Mouse (Mus musculus): Measurements from ENCODE around the gene Limch1.

The Limch1 gene

DNA sequence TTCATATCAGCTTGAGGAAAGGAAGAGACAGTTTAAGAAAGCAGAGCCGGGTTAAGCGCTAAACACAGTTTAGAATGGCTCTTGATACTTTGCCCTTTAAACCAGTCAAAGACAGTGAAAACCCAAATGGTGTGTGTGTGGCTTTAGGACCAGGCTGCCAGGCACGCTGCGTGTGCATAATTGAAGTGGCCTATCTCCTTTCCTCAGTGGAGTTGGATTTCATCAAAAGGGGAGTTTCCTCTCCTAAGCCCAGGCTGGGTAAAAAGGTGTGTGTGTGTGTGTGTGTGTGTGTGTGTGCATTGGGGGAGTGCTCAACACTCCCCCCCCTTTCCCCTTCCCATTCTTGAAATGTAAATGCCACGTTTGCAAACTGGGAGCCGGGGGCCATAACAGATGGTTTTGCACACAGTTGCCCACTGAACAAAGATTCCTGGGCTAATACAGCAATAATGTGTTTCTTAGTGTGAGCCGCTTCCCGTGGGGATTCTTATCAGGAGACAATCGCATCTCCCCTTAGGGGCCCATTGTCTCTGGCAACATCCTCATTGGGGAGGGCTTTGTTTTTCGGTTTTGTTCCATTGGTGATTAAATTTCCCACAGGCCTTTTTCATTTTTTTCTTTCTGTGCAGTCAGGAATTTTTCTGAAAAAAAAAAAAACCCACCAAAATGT, 2.3 kb downstream of the Limch1 start:
- no peak for DNase-seq

- no peak for DNase-seq
Observed at GRCm38 (mm10) chr5:66748448-66749115, 3.0 kb downstream of the Limch1 start.

GRCm38 (mm10) chr5:66750641-66751040, 5.0 kb downstream of the Limch1 start:
- DNase-seq: no peak

- no peak for DNase-seq
Observed at GRCm38 (mm10) chr5:66751332-66751980, 5.8 kb downstream of the Limch1 start.

GRCm38 (mm10) chr5:66753620-66754019, 8.0 kb downstream of the Limch1 start:
- DNase-seq: no peak

GRCm38 (mm10) chr5:66756821-66757705, 11.4 kb downstream of the Limch1 start:
- no peak for DNase-seq

DNA sequence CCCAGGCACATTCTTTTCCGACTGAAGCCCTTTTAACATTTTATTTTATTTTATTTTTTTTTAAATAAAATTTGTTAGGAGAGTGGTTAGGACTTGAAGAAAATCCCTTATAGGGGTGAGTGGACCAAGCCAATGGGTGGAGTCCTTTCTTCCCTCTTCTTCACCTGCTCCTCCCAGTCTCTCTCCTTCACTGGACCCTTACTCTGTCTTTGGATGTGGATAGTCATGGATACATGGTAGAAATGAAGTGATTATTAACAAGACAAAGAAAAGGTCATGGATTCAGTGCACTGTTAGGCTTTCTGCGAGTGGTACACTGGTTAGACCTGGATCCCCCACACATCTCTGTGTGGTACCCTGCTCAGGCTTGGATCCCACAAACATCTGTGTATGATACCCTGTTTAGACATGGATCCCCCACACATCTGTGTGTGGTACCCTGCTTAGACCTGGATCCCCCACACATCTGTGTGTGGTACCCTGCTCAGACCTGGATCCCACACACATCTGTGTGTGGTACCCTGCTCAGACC, 12.1 kb downstream of the Limch1 start:
- no peak for DNase-seq

- DNase-seq: no peak
Observed at GRCm38 (mm10) chr5:66759354-66759753, 13.7 kb downstream of the Limch1 start.

DNA sequence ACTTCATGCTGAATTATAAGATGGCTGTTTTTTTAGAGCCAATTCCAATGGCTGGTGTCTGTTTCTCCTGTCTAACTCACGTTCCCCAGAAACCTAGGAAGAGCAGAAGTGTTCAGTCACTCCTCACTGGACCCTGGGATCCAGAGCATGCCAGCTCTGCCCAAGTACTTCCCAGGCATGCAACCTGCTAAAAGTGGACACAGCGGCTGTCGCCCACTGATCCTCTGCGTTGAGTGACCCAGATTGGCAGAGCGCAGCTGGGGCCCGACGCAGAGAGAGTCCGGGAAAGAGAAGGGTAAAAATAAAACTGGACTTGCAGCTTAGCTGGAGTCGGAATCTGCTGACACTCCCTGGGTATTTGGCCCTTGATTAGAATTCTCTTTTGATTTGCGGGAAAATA, 15.1 kb downstream of the Limch1 start:
- DNase-seq: no peak

- DNase-seq: no peak
Observed at GRCm38 (mm10) chr5:66762006-66762405, 16.4 kb downstream of the Limch1 start.

DNA sequence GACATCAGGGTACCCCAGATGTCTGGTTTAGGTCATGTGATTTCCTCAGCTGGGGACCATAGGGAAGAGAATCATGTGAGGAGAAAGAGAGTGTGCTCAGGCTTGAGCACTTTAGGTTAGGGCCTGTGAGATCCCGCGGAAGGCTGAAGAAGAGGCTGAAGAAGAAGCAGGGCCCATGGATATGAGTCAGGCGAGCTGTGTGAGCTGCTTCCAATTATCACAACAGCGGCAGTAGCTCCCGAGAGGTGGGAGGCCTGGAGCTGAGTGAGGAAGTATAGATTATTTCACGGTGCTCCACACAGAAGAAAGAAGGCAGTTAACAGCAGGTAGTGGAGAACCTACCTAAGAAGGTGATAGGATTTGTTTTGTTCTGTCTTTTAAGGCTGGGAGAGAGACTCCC, 18.5 kb downstream of the Limch1 start:
- DNase-seq: no peak

GRCm38 (mm10) chr5:66765911-66766310, 20.3 kb downstream of the Limch1 start:
- no peak for DNase-seq

DNA sequence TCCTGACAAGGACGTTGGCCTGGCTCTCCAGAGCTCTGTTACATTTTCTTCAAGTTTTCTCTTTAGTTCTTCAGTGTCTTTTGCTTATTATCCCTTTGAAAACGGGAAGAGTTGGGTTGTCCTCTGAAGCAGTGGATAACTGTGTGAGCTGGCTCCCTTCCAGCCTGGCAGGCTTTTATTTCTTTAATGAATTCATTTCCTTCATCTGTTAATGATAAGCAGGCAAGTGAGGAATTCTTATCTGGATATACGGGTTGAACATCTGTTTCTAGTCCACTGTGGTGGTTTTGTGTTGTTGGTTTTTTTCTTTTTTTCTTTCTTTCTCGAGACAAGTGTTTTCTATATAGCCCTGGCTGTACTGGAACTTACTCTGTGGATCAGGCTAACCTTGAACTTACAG, 22.4 kb downstream of the Limch1 start:
- DNase-seq: no peak

GRCm38 (mm10) chr5:66769070-66769469, 23.4 kb downstream of the Limch1 start:
- no peak for DNase-seq

GRCm38 (mm10) chr5:66769558-66769957, 23.9 kb downstream of the Limch1 start:
- DNase-seq: no peak

- DNase-seq: no peak
Observed at GRCm38 (mm10) chr5:66777999-66778710, 32.5 kb downstream of the Limch1 start.

- DNase-seq: no peak
Observed at GRCm38 (mm10) chr5:66780371-66780770, 34.7 kb downstream of the Limch1 start.

- no peak for DNase-seq
Observed at GRCm38 (mm10) chr5:66781507-66781906, 35.9 kb downstream of the Limch1 start.

DNA sequence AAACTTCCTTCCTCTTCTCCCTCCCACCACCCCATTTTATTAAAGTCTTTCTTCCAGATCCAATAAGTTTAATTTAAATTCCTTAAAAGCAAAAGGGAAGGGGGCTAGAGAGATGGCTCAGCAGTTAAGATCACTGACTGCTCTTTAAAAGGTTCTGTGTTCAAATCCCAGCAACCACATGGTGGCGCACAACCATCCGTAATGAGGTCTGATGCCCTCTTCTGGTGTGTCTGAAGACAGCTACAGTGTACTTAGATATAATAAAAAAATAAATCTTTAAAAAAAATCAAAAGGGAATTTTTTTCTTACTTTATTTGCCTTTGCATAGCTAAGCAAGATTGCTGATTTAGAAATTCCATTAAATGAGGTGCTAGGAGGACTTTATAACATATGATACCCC, 37.2 kb downstream of the Limch1 start:
- no peak for DNase-seq

DNA sequence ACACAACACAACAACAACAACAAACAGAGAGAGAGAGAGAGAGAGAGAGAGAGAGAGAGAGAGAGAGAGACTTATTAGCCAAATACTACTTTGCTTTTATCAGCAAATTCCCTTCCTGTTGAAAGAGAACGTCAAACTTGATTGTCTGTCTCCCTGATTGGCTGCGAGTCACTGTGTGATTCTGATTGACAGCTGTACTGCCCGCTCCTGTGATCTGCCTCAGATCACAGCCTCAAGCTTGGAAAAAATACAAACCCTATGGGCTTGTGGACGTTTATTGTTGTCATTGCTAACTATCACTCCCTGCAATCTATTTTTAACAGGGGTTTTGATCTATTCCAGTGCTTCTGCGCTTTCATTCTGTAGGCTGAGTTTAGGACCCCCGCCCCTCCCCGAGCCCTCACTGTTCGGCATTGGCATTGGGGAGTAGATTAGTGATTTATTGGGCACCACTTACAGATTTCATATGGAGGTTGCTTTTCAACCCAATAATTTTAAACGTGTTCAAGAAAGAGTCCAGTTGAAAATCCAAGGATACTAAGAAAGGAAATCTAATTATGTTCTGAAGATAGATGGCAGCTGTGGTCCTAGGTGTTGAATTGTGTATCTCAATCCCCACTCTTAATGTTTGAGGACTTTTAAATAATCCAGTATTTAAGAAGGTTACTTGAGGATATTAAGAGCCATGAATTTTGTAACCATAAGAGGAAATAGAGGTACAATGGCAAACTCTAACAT, 39.2 kb downstream of the Limch1 start:
- DNase-seq: no peak

GRCm38 (mm10) chr5:66785995-66786620, 40.5 kb downstream of the Limch1 start:
- DNase-seq: no peak
